Mouse (Mus musculus) embryonic facial prominence, embryonic 11.5 days (tissue): ENCODE measurements around the gene Prcc. TPM values are rescaled to one million over a fixed set of nuclear protein-coding genes. Genes with fewer than 3 reads are reported as not detected.

Experiments
- ATAC-seq: fragments of 200-750 bp; cut with Nextera tagmentation; replicated peaks from 2 replicates; pipeline ENCODE4 v1.8.0; 2017; ENCODE audit warnings: low read depth; ENCODE audit not compliant: insufficient number of reproducible peaks, low FRiP score, low TSS enrichment
- DNase-seq: peaks from one replicate; pipeline ENCODE4 v3.0.0-alpha.2; 2015; ENCODE audit warnings: low spot score
- H3K27ac ChIP-seq: fragments of 300-500 bp; sonication (generic); replicated peaks from 2 replicates; pipeline ENCODE4 v1.5.1; 2014; ENCODE audit warnings: mild to moderate bottlenecking, low read depth, low read length, control low read depth
- H3K27me3 ChIP-seq: fragments of 300-500 bp; sonication (generic); 2 replicates; pipeline ENCODE4 v1.6.1; 2014; ENCODE audit warnings: mild to moderate bottlenecking, low read length, moderate library complexity, mixed read lengths; ENCODE audit not compliant: control insufficient read depth, insufficient read depth
- H3K36me3 ChIP-seq: fragments of 300-500 bp; sonication (generic); replicated peaks from 2 replicates; pipeline ENCODE4 v1.6.1; 2014; ENCODE audit warnings: low read depth, mild to moderate bottlenecking, low read length, moderate library complexity, mixed read lengths; ENCODE audit not compliant: control insufficient read depth, insufficient read depth
- H3K4me1 ChIP-seq: fragments of 300-500 bp; sonication (generic); 2 replicates; pipeline ENCODE4 v1.6.1; 2014; ENCODE audit warnings: low read length, mixed read lengths; ENCODE audit not compliant: control insufficient read depth, insufficient read depth
- H3K4me2 ChIP-seq: fragments of 300-500 bp; sonication (generic); 2 replicates; pipeline ENCODE4 v1.6.1; 2014; ENCODE audit warnings: low read depth, mild to moderate bottlenecking, control low read depth, low read length, moderate library complexity
- H3K4me3 ChIP-seq: fragments of 300-500 bp; sonication (generic); 2 replicates; pipeline ENCODE4 v1.5.1; 2014; ENCODE audit warnings: low read depth, low read length, control low read depth
- H3K9ac ChIP-seq: fragments of 300-500 bp; sonication (generic); replicated peaks from 2 replicates; pipeline ENCODE4 v1.6.1; 2014; ENCODE audit warnings: mild to moderate bottlenecking, control low read depth, low read length
- H3K9me3 ChIP-seq: fragments of 300-500 bp; sonication (generic); replicated peaks from 2 replicates; pipeline ENCODE4 v1.6.1; 2016; ENCODE audit warnings: mild to moderate bottlenecking, low read length, inconsistent platforms, mixed read lengths; ENCODE audit not compliant: control insufficient read depth
- WGBS: fragments of 180-500 bp; shearing (Covaris S2); extraction: QIAGEN DNeasy Blood & Tissue Kit; methylation state at CpG from one replicate; pipeline ENCODE4 v1.1.7; 2014; 5-methylcytosine and 5-hydroxymethylcytosine counted together
- polyA plus RNA-seq: library from polyadenylated mRNA; unstranded; fragments of >200 nt; fragmentation: Nextera tagmentation; extraction: Ambion mirVana; gene quantifications from 2 replicates; pipeline ENCODE4 v1.2.1, GENCODE M21; 2014

Prcc gene
- polyA plus RNA-seq, 1 experiment from 2014 or later: 21.5 TPM

DNA sequence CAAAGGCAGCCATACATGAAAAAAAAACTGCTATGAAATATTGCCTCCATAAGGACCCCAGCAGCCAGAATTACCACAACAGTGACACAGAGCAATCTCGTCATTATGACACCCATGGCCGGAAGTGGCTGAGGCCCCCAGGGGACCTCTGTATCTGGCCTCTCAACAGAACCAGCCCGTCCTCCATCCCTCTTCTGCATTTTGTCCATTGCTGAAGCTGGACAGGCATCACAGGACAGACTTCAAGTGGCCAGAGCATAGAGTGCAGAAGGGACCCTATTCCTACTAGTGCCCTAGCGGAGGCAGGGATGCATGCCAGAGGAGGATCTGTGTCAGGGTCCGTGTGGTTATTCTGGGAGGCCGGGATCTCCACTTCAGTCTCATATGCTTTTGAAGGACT, 69.2 kb downstream of the Prcc start:
- Histone ChIP-seq H3K9ac (no peak overlapping the region), H3K4me1 (no peaks in the 10 kb centered on the region), H3K4me3 (no peak overlapping the region), H3K9me3 (no peaks in the 10 kb centered on the region), H3K36me3 (no peaks in the 10 kb centered on the region), H3K27ac (no peak overlapping the region), H3K27me3 (peaks cover 9% of the 10 kb centered on the region), H3K4me2 (no peak overlapping the region; the same call in 1 of the 2 replicates)
- no peak for DNase-seq
- 65% methylated on average over 6 of the region's 6 CpGs for WGBS
- ATAC-seq: no peak

DNA sequence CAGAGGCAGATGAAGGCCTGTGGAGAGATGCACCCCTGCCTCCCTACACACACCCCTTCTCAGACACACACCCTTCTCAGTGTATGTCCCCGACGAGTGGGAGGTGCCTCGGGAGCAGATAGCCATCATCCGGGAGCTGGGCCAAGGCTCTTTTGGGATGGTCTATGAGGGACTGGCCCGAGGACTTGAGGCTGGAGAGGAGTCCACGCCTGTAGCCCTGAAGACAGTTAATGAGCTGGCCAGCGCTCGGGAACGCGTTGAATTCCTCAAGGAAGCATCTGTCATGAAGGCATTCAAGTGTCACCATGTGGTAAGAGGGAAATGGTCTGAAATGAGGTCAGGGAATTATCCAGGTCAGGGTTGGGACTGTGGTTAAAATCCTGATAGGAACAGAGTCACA, 72.5 kb downstream of the Prcc start:
- no peaks in the 10 kb centered on the region for H3K9me3 ChIP-seq
- H3K4me1 ChIP-seq: no peaks in the 10 kb centered on the region
- no peak overlapping the region for H3K9ac ChIP-seq
- no peak for ATAC-seq
- H3K27ac ChIP-seq: no peak overlapping the region
- no peak overlapping the region for H3K4me2 ChIP-seq
- H3K36me3 ChIP-seq: no peaks in the 10 kb centered on the region
- peaks cover 38% of the 10 kb centered on the region for H3K27me3 ChIP-seq
- 53% methylated on average over 10 of the region's 10 CpGs for WGBS
- H3K4me3 ChIP-seq: no peak overlapping the region
- no peak for DNase-seq

DNA sequence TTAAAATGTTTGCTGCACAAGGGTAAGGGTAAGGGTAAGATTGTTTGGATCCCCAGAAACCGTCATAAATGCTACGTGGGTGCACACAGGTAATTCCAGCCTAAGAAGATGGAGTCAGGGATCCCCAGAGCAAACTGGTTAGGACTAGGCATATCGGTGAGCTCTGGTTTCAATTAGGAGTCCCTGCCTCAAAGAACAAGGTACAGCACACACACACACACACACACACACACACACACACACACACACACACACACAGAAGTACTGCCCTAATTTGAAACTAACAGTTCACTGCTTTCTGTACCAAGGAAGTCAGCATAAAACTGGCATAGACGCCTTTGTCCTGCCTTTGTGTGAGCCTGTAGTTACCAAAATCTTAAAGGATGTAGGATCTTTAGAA, 73.0 kb downstream of the Prcc start:
- WGBS: 57% methylated on average over 4 of the region's 4 CpGs
- ATAC-seq: no peak
- H3K27me3 ChIP-seq: peaks cover 38% of the 10 kb centered on the region
- no peaks in the 10 kb centered on the region for H3K9me3 ChIP-seq
- peak; percentile 75 for DNase-seq
- H3K4me2 ChIP-seq: no peak overlapping the region
- no peaks in the 10 kb centered on the region for H3K4me1 ChIP-seq
- H3K36me3 ChIP-seq: no peaks in the 10 kb centered on the region
- no peak overlapping the region for H3K4me3 ChIP-seq
- H3K9ac ChIP-seq: no peak overlapping the region
- H3K27ac ChIP-seq: no peak overlapping the region

DNA sequence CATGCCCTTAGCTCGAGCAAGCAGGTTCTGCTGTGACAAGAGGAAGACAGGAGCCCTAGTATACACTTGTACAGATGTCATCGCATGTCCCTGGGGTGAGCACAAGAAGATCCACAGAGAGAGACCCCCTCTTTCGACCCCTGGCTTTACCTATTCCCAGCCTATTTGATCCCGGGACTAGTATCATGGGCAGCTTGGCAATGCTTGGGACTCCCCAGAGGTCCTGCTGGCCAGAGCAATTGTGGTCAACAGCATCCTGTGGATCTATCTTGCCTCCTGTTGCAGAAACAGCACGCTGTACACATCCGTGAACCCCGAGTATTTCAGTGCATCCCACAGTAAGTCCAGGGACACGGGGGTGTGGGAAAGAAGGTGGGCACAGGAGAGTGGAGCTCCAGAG, 74.1 kb downstream of the Prcc start:
- peaks cover 43% of the 10 kb centered on the region for H3K27me3 ChIP-seq
- WGBS: 79% methylated on average over 8 of the region's 8 CpGs

DNA sequence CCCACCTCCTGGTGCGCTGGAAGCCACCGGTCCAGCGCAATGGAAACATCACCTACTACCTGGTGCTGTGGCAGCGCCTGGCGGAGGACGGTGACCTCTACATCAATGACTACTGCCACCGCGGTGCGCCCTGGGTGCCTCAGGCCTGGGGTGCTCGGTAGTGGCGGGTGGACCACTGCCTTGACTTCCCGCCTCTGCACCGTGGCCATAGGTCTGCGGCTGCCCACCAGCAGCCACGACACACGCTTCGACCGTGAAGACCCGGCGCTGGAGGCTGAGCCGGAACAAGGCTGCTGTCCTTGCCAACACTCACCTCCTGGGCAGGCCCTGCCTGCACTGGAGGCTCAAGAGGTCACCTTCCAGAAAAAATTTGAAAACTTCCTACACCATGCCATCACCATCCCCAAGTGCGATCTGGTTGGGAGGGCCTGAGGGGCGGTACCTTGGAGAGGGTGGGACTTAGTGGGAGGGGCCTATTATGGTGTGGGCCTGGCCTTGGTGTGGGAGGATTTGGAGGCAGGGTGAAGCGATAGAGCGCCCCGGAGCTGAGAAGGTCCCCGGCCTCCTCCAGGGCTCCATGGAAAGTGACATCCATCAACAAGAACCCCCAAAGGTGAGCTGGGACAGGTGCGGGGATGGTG, 76.0 kb downstream of the Prcc start:
- Histone ChIP-seq H3K27me3 (peaks cover 53% of the 10 kb centered on the region), H3K27ac (no peak overlapping the region), H3K9ac (no peak overlapping the region), H3K36me3 (no peaks in the 10 kb centered on the region), H3K4me2 (peak overlapping the region; percentile 23), H3K4me1 (no peaks in the 10 kb centered on the region), H3K4me3 (peak overlapping the region; percentile 12; the same call in 1 of the 2 replicates), H3K9me3 (no peaks in the 10 kb centered on the region)
- no peak for DNase-seq
- 4% methylated on average over 28 of the region's 28 CpGs for WGBS
- ATAC-seq: 0 out of 2 replicates have a peak, but pooled peaks have one; percentile 30

More for the DNA sequence above, 74.1 kb downstream of the Prcc start:
- Histone ChIP-seq H3K9me3 (no peaks in the 10 kb centered on the region), H3K4me1 (no peaks in the 10 kb centered on the region), H3K4me3 (no peak overlapping the region), H3K27ac (no peak overlapping the region), H3K36me3 (no peaks in the 10 kb centered on the region), H3K9ac (no peak overlapping the region), H3K4me2 (no peak overlapping the region)
- ATAC-seq: no peak
- no peak for DNase-seq

Other genes with a start within 250 kb of the Prcc start
- gene Lrrc71, start 137.0 kb downstream of the Prcc start, polyA plus RNA-seq: 0.26 TPM in 1 of 2 replicates, not detected in the other
- 7.4 and 8.1 TPM in 2 replicates for gene Ntrk1, start 90.4 kb downstream of the Prcc start, polyA plus RNA-seq
- 0.86 and 0.94 TPM in 2 replicates for gene Insrr, start 88.7 kb downstream of the Prcc start, polyA plus RNA-seq
- gene Pear1, start 61.3 kb downstream of the Prcc start, polyA plus RNA-seq: 4.4 and 7.7 TPM in 2 replicates
- not detected in 2 replicates for gene Sh2d2a, start 38.9 kb downstream of the Prcc start, polyA plus RNA-seq
- 269 and 289 TPM in 2 replicates for gene Hdgf, start 20.7 kb upstream of the Prcc start, polyA plus RNA-seq
- 73.6 and 79.3 TPM in 2 replicates for gene Mrpl24, start 33.9 kb upstream of the Prcc start, polyA plus RNA-seq
- 51.5 and 52.3 TPM in 2 replicates for gene Isg20l2, start 44.7 kb upstream of the Prcc start, polyA plus RNA-seq
- gene Rrnad1, start 45.1 kb upstream of the Prcc start, polyA plus RNA-seq: 13.5 and 16.0 TPM in 2 replicates
- gene Crabp2, start 63.1 kb upstream of the Prcc start, polyA plus RNA-seq: 626 and 642 TPM in 2 replicates
- gene Nes, start 85.5 kb upstream of the Prcc start, polyA plus RNA-seq: 15.1 and 16.2 TPM in 2 replicates
- 0.06 TPM in 1 of 2 replicates, not detected in the other for gene Bcan, start 114.6 kb upstream of the Prcc start, polyA plus RNA-seq
- 0.32 TPM in 1 of 2 replicates, not detected in the other for gene Hapln2, start 142.0 kb upstream of the Prcc start, polyA plus RNA-seq
- 34.7 and 37.8 TPM in 2 replicates for gene Gpatch4, start 157.5 kb upstream of the Prcc start, polyA plus RNA-seq
- gene Naxe, start 172.9 kb upstream of the Prcc start, polyA plus RNA-seq: 157 and 169 TPM in 2 replicates
- 0.08 and 0.11 TPM in 2 replicates for gene Ttc24, start 192.7 kb upstream of the Prcc start, polyA plus RNA-seq
- gene Iqgap3, start 196.4 kb upstream of the Prcc start, polyA plus RNA-seq: 17.8 and 18.1 TPM in 2 replicates